Comparison of ENCODE assay signal across 14 mouse cellular contexts in the genomic region with DNA sequence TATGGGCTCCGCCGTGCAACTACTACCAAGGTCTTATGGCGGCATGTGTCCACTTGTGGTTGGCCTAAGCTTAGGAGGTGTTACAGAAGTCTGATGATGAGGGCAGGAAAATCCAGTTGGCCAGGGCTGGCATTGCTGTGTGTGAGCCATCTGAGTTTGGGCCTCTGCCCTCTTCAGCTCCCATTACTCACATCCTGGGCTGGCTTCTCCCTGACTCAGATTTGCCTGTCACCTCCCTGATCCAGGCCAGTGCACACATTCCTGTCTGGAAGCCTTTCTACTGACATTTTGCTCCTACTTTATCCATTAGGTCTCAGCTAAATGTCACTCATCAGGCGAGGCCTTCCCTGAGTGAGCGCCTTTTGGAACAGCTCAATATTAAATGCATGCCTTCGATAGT. TPM values are rescaled to one million over a fixed set of nuclear protein-coding genes. Genes with fewer than 3 reads are reported as not detected.
DNase-seq lines count a peak whose midpoint lies in the region; ATAC-seq and TF ChIP-seq lines count a peak whose summit lies in the region.
"Had no signal": no experiment of that assay in that cellular context is flagged by ENCODE, and none has a peak within 500 bp of the region (broad histone marks: within the 10 kb centered on the region; RNA-seq: fewer than 3 reads in every experiment).

No protein-coding gene starts in this region.

- no peaks in the 10 kb centered on the region for H3K9me3 ChIP-seq in lung, postnatal 0 days (ENCODE audit: low read length)
- no peaks in the 10 kb centered on the region for H3K9me3 ChIP-seq in stomach, postnatal 0 days (ENCODE audit: control insufficient read depth, low read length)
- H3K9me3 ChIP-seq in intestine, embryonic 15.5 days: no peaks in the 10 kb centered on the region
- H3K9me3 ChIP-seq: embryonic facial prominence, embryonic 15.5 days; limb, embryonic 15.5 days had no signal

- H3K4me2 ChIP-seq in lung, postnatal 0 days (replicated peaks; ENCODE audit: low read depth, low read length): no peak overlapping the region
- no peak overlapping the region for H3K4me2 ChIP-seq in stomach, postnatal 0 days (replicated peaks; ENCODE audit: low read depth)
- no peak overlapping the region for H3K4me2 ChIP-seq in intestine, embryonic 15.5 days (replicated peaks)
- H3K4me2 ChIP-seq: embryonic facial prominence, embryonic 15.5 days; limb, embryonic 15.5 days had no signal

- TF ChIP-seq EP300 in lung, postnatal 0 days (IDR thresholded peaks at IDR 0.05): no peak
- TF ChIP-seq EP300 in stomach, postnatal 0 days (optimal IDR thresholded peaks at IDR 0.05): no peak

- no peak for TF ChIP-seq CTCF in lung, postnatal 0 days (IDR thresholded peaks at IDR 0.05)
- TF ChIP-seq CTCF in stomach, postnatal 0 days (IDR thresholded peaks at IDR 0.05; ENCODE audit: low read depth): no peak

- DNase-seq in lung, postnatal 0 days (ENCODE audit: low spot score): no peak
- DNase-seq in lung, postnatal 4 days: no peak
- peak; percentile 56 for DNase-seq in adrenal gland, postnatal 25 days
- peak; percentile 58 to 66 for DNase-seq in heart, adult 9 months (ENCODE audit: low spot score in 2 of 2)
- peak; percentile 23 for DNase-seq in stomach, postnatal 0 days (ENCODE audit: low spot score)
- DNase-seq in urinary bladder, postnatal 10 days (ENCODE audit: low spot score): no peak
- DNase-seq: cerebellum, postnatal 10 days; layer of hippocampus, adult 9-11 months; right cerebral cortex, adult 18-20 months had no signal

- peaks cover 31% of the 10 kb centered on the region for H3K4me1 ChIP-seq in lung, postnatal 0 days (ENCODE audit: insufficient read depth, low read depth, low read length)
- H3K4me1 ChIP-seq in stomach, postnatal 0 days (replicated peaks; ENCODE audit: control insufficient read depth, insufficient read depth): peaks cover 12% of the 10 kb centered on the region
- H3K4me1 ChIP-seq in intestine, embryonic 15.5 days (replicated peaks): peaks cover 35% of the 10 kb centered on the region

- ATAC-seq in lung, postnatal 0 days: peak; percentile 18; the same call in 1 of the 2 replicates
- peak; percentile 43 for ATAC-seq in stomach, postnatal 0 days (ENCODE audit: low FRiP score, low TSS enrichment)
- no peak for ATAC-seq in activated CD4-positive, CD25-positive, alpha-beta regulatory T cell, adult 4 months
- ATAC-seq in intestine, embryonic 15.5 days: no peak

- WGBS in lung, postnatal 0 days: 90% methylated on average over 6 of the region's 6 CpGs
- WGBS in stomach, postnatal 0 days: 80% methylated on average over 6 of the region's 6 CpGs
- WGBS in intestine, embryonic 15.5 days: 82% methylated on average over 6 of the region's 6 CpGs

- H3K36me3 ChIP-seq in lung, postnatal 0 days (ENCODE audit: insufficient read depth, low read length): no peaks in the 10 kb centered on the region
- H3K36me3 ChIP-seq in stomach, postnatal 0 days (ENCODE audit: control insufficient read depth, insufficient read depth, low read length): no peaks in the 10 kb centered on the region
- H3K36me3 ChIP-seq in intestine, embryonic 15.5 days: no peaks in the 10 kb centered on the region
- H3K36me3 ChIP-seq: embryonic facial prominence, embryonic 15.5 days; limb, embryonic 15.5 days had no signal

- H3K27ac ChIP-seq in lung, postnatal 0 days (ENCODE audit: low read length): no peak overlapping the region; the same call in 1 of the 2 replicates
- peak overlapping the region; percentile 82; the same call in 1 of the 2 replicates for H3K27ac ChIP-seq in stomach, postnatal 0 days (replicated peaks)
- no peak overlapping the region for H3K27ac ChIP-seq in intestine, embryonic 15.5 days
- H3K27ac ChIP-seq: embryonic facial prominence, embryonic 15.5 days; limb, embryonic 15.5 days; macrophage had no signal

- no peak overlapping the region for H3K9ac ChIP-seq in lung, postnatal 0 days (replicated peaks; ENCODE audit: low read depth)
- H3K9ac ChIP-seq in stomach, postnatal 0 days (ENCODE audit: low read length): no peak overlapping the region
- no peak overlapping the region for H3K9ac ChIP-seq in intestine, embryonic 15.5 days
- H3K9ac ChIP-seq: embryonic facial prominence, embryonic 15.5 days; limb, embryonic 15.5 days had no signal

- no peak overlapping the region for H3K4me3 ChIP-seq in lung, postnatal 0 days (ENCODE audit: low read depth, low read length)
- H3K4me3 ChIP-seq in stomach, postnatal 0 days (ENCODE audit: low read depth, low read length): no peak overlapping the region
- no peak overlapping the region for H3K4me3 ChIP-seq in intestine, embryonic 15.5 days (replicated peaks)
- H3K4me3 ChIP-seq: embryonic facial prominence, embryonic 15.5 days; limb, embryonic 15.5 days had no signal

- no peaks in the 10 kb centered on the region for H3K27me3 ChIP-seq in lung, postnatal 0 days (replicated peaks; ENCODE audit: insufficient read depth, low read length)
- no peaks in the 10 kb centered on the region for H3K27me3 ChIP-seq in stomach, postnatal 0 days (ENCODE audit: control insufficient read depth, insufficient read depth, low read length)
- H3K27me3 ChIP-seq in intestine, embryonic 15.5 days (replicated peaks): no peaks in the 10 kb centered on the region
- H3K27me3 ChIP-seq: embryonic facial prominence, embryonic 15.5 days; limb, embryonic 15.5 days had no signal

RNA-seq across cellular contexts. Expression of a gene that starts 57.5 kb away (rescaled TPM):
- polyA plus RNA-seq in lung, postnatal 0 days (2015; fragmentation: Nextera tagmentation; extraction: Ambion mirVana): 11.0 and 12.1 TPM in 2 replicates
- 20.4 and 22.3 TPM in 2 replicates for total RNA-seq in adrenal gland, postnatal 25 days (2021)
- polyA plus RNA-seq in stomach, postnatal 0 days (2015; fragmentation: Nextera tagmentation; extraction: Ambion mirVana): 6.9 and 7.2 TPM in 2 replicates
- polyA plus RNA-seq in activated CD4-positive, CD25-positive, alpha-beta regulatory T cell, adult 4 months (2017; shearing (Covaris generic)): 1 to 10 TPM; 1.9 to 2.0 TPM
- 9.0 and 9.1 TPM in 2 replicates for polyA plus RNA-seq in intestine, embryonic 15.5 days (2015; fragmentation: Nextera tagmentation; extraction: Ambion mirVana)

Comparison
In these comparisons a context has a peak if more than half of its experiments do, and no peak if none do; other contexts are left out.
1. ATAC-seq: peak in lung, postnatal 0 days (single experiment) and stomach, postnatal 0 days (single experiment); none in activated CD4-positive, CD25-positive, alpha-beta regulatory T cell, adult 4 months (single experiment) and intestine, embryonic 15.5 days (single experiment).
2. DNase-seq: peak in adrenal gland, postnatal 25 days (single experiment), heart, adult 9 months (2 of 2) and stomach, postnatal 0 days (single experiment); none in lung, postnatal 0 days (single experiment), lung, postnatal 4 days (0 of 2) and urinary bladder, postnatal 10 days (single experiment).